Mouse (Mus musculus) ES-Bruce4 (cell line): ENCODE measurements at regions not wholly inside any gene's neighbourhood (a gene's known extent, or its start where the extent isn't known, plus 50 kb on each side); places are given as distances from the start of the nearest gene placed in this dataset.

Experiments
- H3K27ac ChIP-seq: 2 replicates; pipeline ENCODE4 v1.5.1; 2012; ENCODE audit warnings: low read length, inconsistent platforms; ENCODE audit not compliant: insufficient read depth
- H3K27me3 ChIP-seq: 2 replicates; pipeline ENCODE4 v1.6.1; 2012; ENCODE audit warnings: mild to moderate bottlenecking, low read length, inconsistent platforms; ENCODE audit not compliant: control insufficient read depth, poor library complexity, insufficient read depth, severe bottlenecking
- H3K36me3 ChIP-seq: 2 replicates; pipeline ENCODE4 v1.6.1; 2012; ENCODE audit warnings: inconsistent platforms, mild to moderate bottlenecking, low read length, moderate library complexity; ENCODE audit not compliant: control insufficient read depth, poor library complexity, insufficient read depth, severe bottlenecking
- H3K4me1 ChIP-seq: one replicate; pipeline ENCODE4 v1.8.1; 2011; ENCODE audit warnings: low read length; ENCODE audit not compliant: control insufficient read depth, insufficient read depth
- H3K4me3 ChIP-seq: 2 replicates; pipeline ENCODE4 v1.5.1; 2011; ENCODE audit warnings: low read depth, mild to moderate bottlenecking, low read length
- H3K9ac ChIP-seq: 2 replicates; pipeline ENCODE4 v1.6.1; 2012; ENCODE audit warnings: low read depth, mild to moderate bottlenecking, inconsistent platforms; ENCODE audit not compliant: poor library complexity, severe bottlenecking
- H3K9me3 ChIP-seq: replicated peaks from 2 replicates; pipeline ENCODE4 v1.6.1; 2012; ENCODE audit warnings: mild to moderate bottlenecking, low read length, inconsistent platforms; ENCODE audit not compliant: control insufficient read depth, poor library complexity, insufficient read depth, severe bottlenecking
- CTCF ChIP-seq: IDR thresholded peaks from one replicate; pipeline ENCODE4 v1.8.1; 2011; ENCODE audit warnings: low read depth, low read length
- EP300 ChIP-seq: IDR thresholded peaks from 2 replicates; pipeline ENCODE4 v1.6.1; 2011; ENCODE audit warnings: low read depth, low read length; ENCODE audit not compliant: insufficient read depth
- POLR2A ChIP-seq: IDR thresholded peaks from one replicate; pipeline ENCODE4 v1.8.1; 2011; ENCODE audit warnings: low read length; ENCODE audit not compliant: insufficient read depth

- Histone ChIP-seq H3K36me3 (no peaks in the 10 kb centered on the region), H3K27me3 (no peaks in the 10 kb centered on the region), H3K9me3 (no peaks in the 10 kb centered on the region), H3K9ac (no peak overlapping the region), H3K4me3 (no peak overlapping the region), H3K27ac (no peak overlapping the region), H3K4me1 (no peaks in the 10 kb centered on the region)
- TF ChIP-seq CTCF = no peak
- TF ChIP-seq EP300 = no peak
- TF ChIP-seq POLR2A = no peak
These were observed 101.0 kb upstream of the Apob start for GRCm38 (mm10) chr12:7876302-7877063.

- H3K9ac ChIP-seq = no peak overlapping the region
- no peak overlapping the region for H3K27ac ChIP-seq
- no peaks in the 10 kb centered on the region for H3K27me3 ChIP-seq
- H3K9me3 ChIP-seq = no peaks in the 10 kb centered on the region
- TF ChIP-seq POLR2A = no peak
- TF ChIP-seq CTCF = no peak
- TF ChIP-seq EP300 = no peak
- H3K4me1 ChIP-seq = no peaks in the 10 kb centered on the region
- no peaks in the 10 kb centered on the region for H3K36me3 ChIP-seq
- H3K4me3 ChIP-seq = no peak overlapping the region
These were observed 98.7 kb upstream of the Apob start for GRCm38 (mm10) chr12:7878761-7879160.

- H3K4me3 ChIP-seq = no peak overlapping the region
- no peaks in the 10 kb centered on the region for H3K4me1 ChIP-seq
- no peak overlapping the region for H3K27ac ChIP-seq
- TF ChIP-seq CTCF (no peak), POLR2A (no peak), EP300 (no peak)
- no peaks in the 10 kb centered on the region for H3K9me3 ChIP-seq
- H3K27me3 ChIP-seq = no peaks in the 10 kb centered on the region
- no peaks in the 10 kb centered on the region for H3K36me3 ChIP-seq
- H3K9ac ChIP-seq = no peak overlapping the region
These were observed 81.3 kb upstream of the Apob start for GRCm38 (mm10) chr12:7896156-7896555.

DNA sequence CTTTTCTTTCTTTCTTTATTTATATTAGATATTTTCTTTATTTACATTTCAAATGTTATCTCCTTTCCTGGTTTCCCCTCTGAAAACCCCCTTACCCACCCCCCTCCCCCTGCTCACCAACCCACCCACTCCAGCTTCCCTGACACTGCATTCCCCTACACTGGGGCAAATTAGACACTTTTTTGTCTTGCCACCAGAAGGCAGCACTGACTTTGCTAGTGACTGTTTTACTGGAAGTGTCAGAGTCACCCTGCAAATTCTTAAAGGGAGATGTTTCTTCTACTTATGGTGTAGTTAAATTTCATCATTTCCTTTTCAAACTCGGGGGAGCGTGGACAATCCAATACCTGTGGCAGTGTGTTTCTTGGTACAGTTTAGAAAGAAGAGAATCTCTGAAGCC lies 72.1 kb upstream of the Apob start:
- no peaks in the 10 kb centered on the region for H3K9me3 ChIP-seq
- TF ChIP-seq EP300 = no peak
- TF ChIP-seq POLR2A = no peak
- TF ChIP-seq CTCF = no peak
- H3K36me3 ChIP-seq = no peaks in the 10 kb centered on the region
- no peak overlapping the region for H3K27ac ChIP-seq
- H3K4me1 ChIP-seq = no peaks in the 10 kb centered on the region
- no peaks in the 10 kb centered on the region for H3K27me3 ChIP-seq
- H3K4me3 ChIP-seq = no peak overlapping the region
- H3K9ac ChIP-seq = no peak overlapping the region

GRCm38 (mm10) chr12:7906831-7907230 lies 70.6 kb upstream of the Apob start:
- no peaks in the 10 kb centered on the region for H3K4me1 ChIP-seq
- no peak overlapping the region for H3K4me3 ChIP-seq
- no peaks in the 10 kb centered on the region for H3K9me3 ChIP-seq
- no peak overlapping the region for H3K27ac ChIP-seq
- H3K27me3 ChIP-seq = no peaks in the 10 kb centered on the region
- TF ChIP-seq EP300 (no peak), CTCF (no peak), POLR2A (no peak)
- no peaks in the 10 kb centered on the region for H3K36me3 ChIP-seq
- H3K9ac ChIP-seq = no peak overlapping the region

- no peaks in the 10 kb centered on the region for H3K27me3 ChIP-seq
- no peak overlapping the region for H3K4me3 ChIP-seq
- no peak overlapping the region for H3K27ac ChIP-seq
- no peak overlapping the region for H3K9ac ChIP-seq
- no peaks in the 10 kb centered on the region for H3K9me3 ChIP-seq
- TF ChIP-seq CTCF (no peak), EP300 (no peak), POLR2A (no peak)
- H3K4me1 ChIP-seq = no peaks in the 10 kb centered on the region
- H3K36me3 ChIP-seq = no peaks in the 10 kb centered on the region
These were observed 67.6 kb upstream of the Apob start for GRCm38 (mm10) chr12:7909746-7910360.
